Mouse (Mus musculus) left cerebral cortex, postnatal 10 days (tissue): ENCODE results near the gene Apoc4. TPM values are rescaled to one million over a fixed set of nuclear protein-coding genes. Genes with fewer than 3 reads are reported as not detected.

ENCODE experiments used
- DNase-seq, 2 experiments: peaks; one replicate each; pipeline ENCODE4 v3.0.0; 2021 to 2022; ENCODE audit warnings: low spot score in 2 of 2, mixed read lengths in 1 of 2; ENCODE audit errors: extremely low spot score in 1 of 2
- intact Hi-C: fragments of 180-260 bp; cut with DNase I; formaldehyde crosslinking; loops from one replicate; pipeline ENCODE4 v1.15.1; 2025
- total RNA-seq, 2 experiments: library from RNA; stranded (reverse); gene quantifications; 2 replicates each; pipeline ENCODE4 v1.2.3; 2021

The Apoc4 gene
- total RNA-seq, 2 experiments from 2014 or later = not detected

GRCm38 (mm10) chr7:19652614-19653013 is 28.7 kb downstream of the Apoc4 start:
- no peak for DNase-seq
- intact Hi-C loops = loop anchor here (5.0 kb wide), 1 partner anchor 220 kb away; no protein-coding TSS in a partner anchor

DNA sequence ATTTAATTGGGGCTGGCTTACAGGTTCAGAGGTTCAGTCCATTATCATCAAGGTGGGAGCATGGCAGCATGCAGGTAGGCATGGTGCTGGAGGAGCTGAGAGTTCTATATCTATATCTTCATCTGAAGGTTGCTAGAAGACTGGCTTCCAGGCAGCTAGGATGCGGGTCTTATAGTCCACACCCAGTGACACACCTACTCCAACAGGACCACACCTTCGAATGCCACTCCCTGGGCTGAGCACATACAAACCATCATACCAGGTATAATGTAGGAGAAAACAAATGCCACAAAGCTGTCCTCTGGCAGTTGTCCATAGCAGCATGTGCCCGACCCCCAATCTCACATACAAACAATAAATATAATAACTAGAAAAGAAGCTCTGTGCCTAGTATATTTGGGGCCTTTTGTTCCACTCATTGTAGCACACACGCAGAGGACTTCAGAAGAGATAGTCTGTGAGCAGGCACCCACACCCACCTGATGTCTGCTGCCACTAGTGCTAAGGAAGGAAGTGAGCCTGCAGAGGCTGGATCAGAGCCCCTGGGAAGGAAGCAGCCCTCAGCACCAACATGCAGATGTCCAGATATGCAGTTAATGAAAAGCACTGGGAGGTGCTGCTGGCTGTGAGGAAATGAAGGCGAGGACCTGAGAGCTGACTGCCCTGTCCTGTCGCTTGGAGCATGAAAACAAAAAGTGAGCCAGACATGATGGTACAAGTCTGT is 30.1 kb downstream of the Apoc4 start:
- no peak for DNase-seq
- intact Hi-C loops = loop anchor here (5.0 kb wide), 1 partner anchor 219 kb away; no protein-coding TSS in a partner anchor

DNA sequence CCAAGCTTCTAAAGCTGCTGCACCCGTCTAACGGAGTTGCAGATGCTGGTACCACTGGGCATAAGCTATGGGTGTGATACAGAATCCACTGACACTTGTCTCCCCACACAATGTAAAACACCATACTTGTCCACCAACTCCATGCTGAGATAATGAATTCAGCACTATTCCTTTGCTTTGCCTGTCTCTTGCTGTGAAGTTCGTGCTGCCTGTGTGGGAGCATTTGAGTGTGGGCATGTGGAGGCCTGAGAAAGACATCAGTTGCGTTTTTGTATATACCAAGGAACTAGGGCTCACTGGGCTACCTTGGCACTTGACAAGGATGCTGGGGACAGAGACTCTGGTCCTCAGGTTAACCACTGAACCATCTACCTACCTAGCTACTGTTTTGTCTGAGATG is 40.1 kb downstream of the Apoc4 start:
- intact Hi-C loops = no loop called here
- DNase-seq = no peak

DNA sequence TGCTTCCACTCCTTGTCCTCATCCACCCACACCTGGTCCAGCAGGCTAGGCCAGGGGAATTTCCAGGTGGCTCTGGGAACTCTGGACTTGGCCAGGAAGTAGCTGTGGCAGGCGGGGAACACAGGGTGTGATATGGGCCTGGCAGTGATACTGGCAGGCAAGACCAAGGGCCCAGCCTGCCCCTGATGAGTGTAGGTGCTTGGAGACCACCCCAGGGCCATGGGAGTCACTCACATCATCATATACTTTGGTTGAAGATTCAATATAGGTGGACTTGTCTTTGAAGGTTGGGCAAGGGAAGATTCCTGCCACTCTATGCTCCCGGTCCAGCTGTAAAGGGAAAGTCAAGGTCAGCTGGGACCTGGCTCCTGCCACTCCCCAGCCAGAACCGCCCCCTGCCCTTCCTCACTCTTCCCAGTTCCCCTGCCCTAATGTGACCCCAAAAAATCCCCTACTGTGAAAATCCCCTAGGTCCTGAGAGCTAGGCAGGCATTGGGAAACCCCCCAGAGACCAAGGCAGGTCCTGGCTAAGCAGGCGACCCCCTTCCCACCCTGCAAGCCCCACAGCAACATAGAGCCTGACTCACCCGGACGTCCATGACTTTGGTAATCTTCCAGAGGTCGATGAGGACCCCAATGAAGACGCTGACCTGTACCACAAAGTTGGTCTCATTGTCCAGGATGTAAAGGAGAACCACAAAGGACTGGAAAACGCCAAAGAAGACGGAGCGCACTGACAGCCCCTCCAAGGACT is 46.0 kb downstream of the Apoc4 start:
- intact Hi-C loops = no loop called here
- peak in 1 of 2 experiments; percentile 24 for DNase-seq

- intact Hi-C loops = no loop called here
- DNase-seq = peak in 1 of 2 experiments; percentile 20
Observed at GRCm38 (mm10) chr7:19634591-19634990, 46.7 kb downstream of the Apoc4 start.

DNA sequence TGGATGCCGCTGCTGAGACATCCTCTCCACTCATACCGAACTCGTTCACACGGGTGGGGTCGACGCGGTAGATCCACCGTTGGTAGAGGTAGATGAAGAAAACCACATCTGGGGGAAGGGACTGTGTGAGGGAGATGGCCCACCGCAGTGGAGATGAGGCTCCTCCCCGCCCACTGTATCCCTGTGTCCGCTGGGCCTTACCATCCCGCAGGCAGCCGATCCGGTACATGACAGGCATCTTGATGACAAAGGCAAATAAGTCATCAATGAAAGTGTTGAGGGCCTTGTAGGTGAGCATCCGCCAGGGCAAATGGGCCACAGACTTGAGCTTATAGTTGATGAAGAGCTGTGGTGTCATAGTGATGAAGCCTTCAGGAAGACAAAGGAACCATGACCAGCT is 47.4 kb downstream of the Apoc4 start:
- intact Hi-C loops = no loop called here
- peak in 1 of 2 experiments; percentile 19 for DNase-seq

DNA sequence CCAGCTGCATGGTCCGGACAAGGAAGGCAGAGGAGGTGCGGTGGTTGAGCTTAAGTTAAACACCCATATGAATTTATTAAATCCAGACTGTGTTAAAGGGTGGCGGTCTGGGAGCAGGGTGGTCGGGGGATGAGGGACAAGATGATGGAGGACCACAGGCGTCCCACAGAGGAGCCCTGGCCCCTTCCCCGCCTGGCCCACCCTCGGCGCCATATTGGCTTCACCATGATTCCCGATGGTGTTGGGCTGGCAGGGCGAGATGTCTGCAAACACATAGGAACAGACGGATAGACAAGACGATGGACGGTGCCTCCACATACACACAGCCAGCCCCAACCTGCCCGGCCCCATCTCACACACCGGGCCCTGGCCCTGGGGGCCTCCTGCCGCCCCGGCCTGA is 48.1 kb downstream of the Apoc4 start:
- intact Hi-C loops = no loop called here
- DNase-seq = peak in 1 of 2 experiments; percentile 26

- no peak for DNase-seq
- intact Hi-C loops = no loop called here
Observed at GRCm38 (mm10) chr7:19632720-19633119, 48.6 kb downstream of the Apoc4 start.

- intact Hi-C loops = no loop called here
- peak in 1 of 2 experiments; percentile 18 for DNase-seq
Observed at GRCm38 (mm10) chr7:19632275-19632674, 49.0 kb downstream of the Apoc4 start.

DNA sequence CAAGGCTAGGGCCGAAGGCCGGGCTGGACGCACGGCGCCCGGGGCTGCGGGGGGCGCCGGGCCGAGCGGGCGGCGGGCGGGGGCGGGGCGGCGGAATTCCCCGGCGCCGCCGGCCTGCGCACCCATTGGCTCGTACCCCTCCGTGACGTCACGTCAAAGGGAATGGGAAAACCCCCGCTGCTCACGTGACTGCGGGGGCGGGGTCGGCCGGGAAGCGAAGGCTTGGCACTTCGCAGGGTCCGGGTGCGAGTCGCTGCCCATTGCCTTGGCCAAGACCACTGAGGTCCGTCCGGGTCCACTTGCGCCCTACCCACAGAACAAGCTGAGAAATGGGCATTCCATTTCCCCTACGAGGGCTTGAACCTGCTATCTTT is 51.9 kb downstream of the Apoc4 start, which contains the start of gene Relb:
Relb (minus strand) TSS at position 78 of the 374 bp plus-strand sequence.
- peak; percentile 85 to 97 for DNase-seq
- intact Hi-C loops = no loop called here

DNA sequence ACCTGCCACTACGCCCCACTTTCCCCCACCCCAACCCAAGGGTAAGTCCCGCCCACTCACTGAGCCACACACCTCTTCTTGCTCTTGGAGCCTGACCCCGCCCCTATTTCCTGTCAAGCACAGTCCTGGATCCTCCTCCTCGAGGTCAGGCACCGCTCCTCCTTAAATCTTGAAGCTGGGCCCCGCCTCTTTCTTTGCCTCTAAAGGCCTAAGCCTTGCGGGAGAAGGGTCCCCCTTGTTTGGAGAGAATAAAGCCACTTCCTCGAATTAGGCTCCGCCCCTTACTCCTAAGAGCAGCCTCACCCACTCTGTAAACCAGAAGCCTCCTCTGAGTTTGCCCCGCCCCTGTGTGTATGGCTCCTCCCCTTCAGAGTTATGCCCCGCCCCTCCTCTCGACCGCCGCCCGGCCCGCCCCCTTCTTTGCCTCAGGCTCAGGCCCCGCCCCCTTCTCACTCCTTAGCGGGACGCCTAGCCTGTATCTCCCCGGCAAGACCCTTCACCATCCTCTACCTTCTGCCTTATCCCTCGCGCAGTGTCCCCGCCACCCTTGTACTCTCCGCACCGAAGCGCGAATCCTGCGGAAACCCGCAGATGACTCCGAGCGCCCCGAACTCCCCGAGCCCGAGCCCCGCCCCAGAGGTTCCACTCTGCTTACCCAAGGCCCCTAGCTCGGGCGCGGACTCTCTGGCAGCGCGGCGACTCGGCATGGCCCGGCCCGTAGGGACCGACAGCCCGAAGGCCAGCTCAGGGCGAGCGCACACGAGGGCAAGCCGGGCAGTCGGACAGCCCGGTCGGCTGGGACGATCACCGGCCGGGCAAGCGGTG is 52.5 kb downstream of the Apoc4 start:
- intact Hi-C loops = no loop called here
- DNase-seq = peak; percentile 86 to 97

DNA sequence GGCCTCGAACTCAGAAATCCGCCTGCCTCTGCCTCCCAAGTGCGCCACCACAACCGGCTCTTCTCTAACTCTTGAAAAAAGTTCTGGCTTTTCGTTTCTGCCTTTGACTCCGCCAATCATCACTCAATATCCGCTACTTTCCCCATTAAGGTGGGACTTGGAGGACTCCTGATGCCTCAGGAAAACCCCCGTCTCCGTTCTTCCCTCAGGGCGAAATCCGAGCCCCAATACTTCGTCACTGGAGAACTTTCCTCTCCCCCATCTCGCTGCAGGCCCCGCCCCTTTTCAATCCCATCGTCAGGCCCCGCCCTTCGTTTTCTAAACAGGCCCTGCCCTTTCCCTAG is 53.1 kb downstream of the Apoc4 start:
- intact Hi-C loops = no loop called here
- DNase-seq = no peak

Other genes starting within 250 kb of the Apoc4 start
- gene Mark4, start 222.7 kb downstream of the Apoc4 start, total RNA-seq = 100 to 1,000 TPM; 110 to 115 TPM
- gene Exoc3l2, start 218.1 kb downstream of the Apoc4 start, total RNA-seq = 1 to 10 TPM in 1 of 2 experiments, under 1 TPM in 1; 0.69 to 1.4 TPM
- 1 to 10 TPM; 7.6 to 7.8 TPM for gene Bloc1s3, start 173.1 kb downstream of the Apoc4 start, total RNA-seq
- gene Trappc6a, start 173.1 kb downstream of the Apoc4 start, total RNA-seq = 10 to 100 TPM; 18.4 to 24.1 TPM
- gene Nkpd1, start 163.6 kb downstream of the Apoc4 start, total RNA-seq = under 1 TPM; 0.49 to 0.94 TPM
- gene Ppp1r37, start 118.4 kb downstream of the Apoc4 start, total RNA-seq = 10 to 100 TPM; 78.7 to 79.3 TPM
- gene Zfp296, start 104.2 kb downstream of the Apoc4 start, total RNA-seq = under 1 TPM; 0.36 to 0.45 TPM
- 10 to 100 TPM; 51.7 to 55.2 TPM for gene Gemin7, start 103.9 kb downstream of the Apoc4 start, total RNA-seq
- gene Clasrp, start 77.0 kb downstream of the Apoc4 start, total RNA-seq = 10 to 100 TPM; 78.0 to 81.5 TPM
- gene Relb, start 52.0 kb downstream of the Apoc4 start, total RNA-seq = 1 to 10 TPM; 5.9 to 6.5 TPM
- gene Clptm1, start 16.4 kb downstream of the Apoc4 start, total RNA-seq = 100 to 1,000 TPM; 144 to 147 TPM
- gene Apoc2, start 3.5 kb downstream of the Apoc4 start, total RNA-seq = not detected
- not detected for gene Gm44805, start 56 bp downstream of the Apoc4 start, total RNA-seq
- 1 to 10 TPM; 3.1 to 3.3 TPM for gene Apoc1, start 11.2 kb upstream of the Apoc4 start, total RNA-seq
- 1,000 to 10,000 TPM; 1,326 to 1,376 TPM for gene Apoe, start 17.7 kb upstream of the Apoc4 start, total RNA-seq
- gene Tomm40, start 34.0 kb upstream of the Apoc4 start, total RNA-seq = 100 to 1,000 TPM; 114 to 118 TPM
- gene Nectin2, start 69.0 kb upstream of the Apoc4 start, total RNA-seq = 10 to 100 TPM; 18.9 to 22.0 TPM
- gene Bcam, start 89.5 kb upstream of the Apoc4 start, total RNA-seq = 10 to 100 TPM; 10.3 to 10.9 TPM
- gene Cblc, start 115.3 kb upstream of the Apoc4 start, total RNA-seq = not detected
- 1 to 10 TPM in 1 of 2 experiments, not detected in 1; 1.0 TPM for gene Bcl3, start 141.3 kb upstream of the Apoc4 start, total RNA-seq
- 1 to 10 TPM; 6.3 to 6.7 TPM for gene Gm19345, start 170.5 kb upstream of the Apoc4 start, total RNA-seq
- gene Ceacam16, start 179.8 kb upstream of the Apoc4 start, total RNA-seq = not detected
- not detected for gene Ceacam19, start 206.5 kb upstream of the Apoc4 start, total RNA-seq
- gene Pvr, start 239.7 kb upstream of the Apoc4 start, total RNA-seq = 10 to 100 TPM in 1 of 2 experiments, 1 to 10 TPM in 1; 9.8 to 14.1 TPM